Comparison of ENCODE assay signal across 10 mouse cellular contexts in genomic region chr2:38346881-38347764, GRCm38 (mm10). TPM values are rescaled to one million over a fixed set of nuclear protein-coding genes. Genes with fewer than 3 reads are reported as not detected.
DNase-seq lines count a peak whose midpoint lies in the region; ATAC-seq and TF ChIP-seq lines count a peak whose summit lies in the region.
"Had no signal": no experiment of that assay in that cellular context is flagged by ENCODE, and none has a peak within 500 bp of the region (broad histone marks: within the 10 kb centered on the region; RNA-seq: fewer than 3 reads in every experiment).

No protein-coding gene starts in this region.

- no peak overlapping the region for H3K9ac ChIP-seq in heart, embryonic 11.5 days (ENCODE audit: low read depth, low read length)
- peak overlapping the region; percentile 24 for H3K9ac ChIP-seq in hindbrain, embryonic 14.5 days
- peak overlapping the region; percentile 56; the same call in 1 of the 2 replicates for H3K9ac ChIP-seq in midbrain, embryonic 15.5 days

- TF ChIP-seq POLR2A in cortical plate, adult 2 months (IDR thresholded peaks at IDR 0.05; ENCODE audit: extremely low read depth, insufficient read depth, low read length): no peak

- DNase-seq in heart, embryonic 10.5 days (ENCODE audit: low spot score): no peak
- no peak for DNase-seq in hindbrain, embryonic 14.5 days (ENCODE audit: low spot score)
- DNase-seq in left cerebral cortex, adult 9 months (ENCODE audit: low spot score in 2 of 2): no peak
- DNase-seq in adrenal gland, postnatal 25 days: no peak
- no peak for DNase-seq in embryo, embryonic 10.5 days (ENCODE audit: low spot score)

- H3K9me3 ChIP-seq in heart, embryonic 10.5 days: no peaks in the 10 kb centered on the region
- no peaks in the 10 kb centered on the region for H3K9me3 ChIP-seq in heart, embryonic 11.5 days (replicated peaks; ENCODE audit: control insufficient read depth, low read length)
- H3K9me3 ChIP-seq in hindbrain, embryonic 14.5 days (ENCODE audit: control insufficient read depth, low read length): no peaks in the 10 kb centered on the region
- H3K9me3 ChIP-seq in midbrain, embryonic 15.5 days: no peaks in the 10 kb centered on the region

- H3K27ac ChIP-seq in heart, embryonic 10.5 days: no peak overlapping the region
- no peak overlapping the region for H3K27ac ChIP-seq in heart, embryonic 11.5 days (ENCODE audit: low read depth, low read length)
- peak overlapping the region; percentile 75 for H3K27ac ChIP-seq in cortical plate, adult 2 months (ENCODE audit: insufficient read depth, low read length)
- peak overlapping the region; percentile 78 for H3K27ac ChIP-seq in hindbrain, embryonic 14.5 days
- H3K27ac ChIP-seq in midbrain, embryonic 15.5 days: peak overlapping the region; percentile 84

- no peak for ATAC-seq in heart, embryonic 11.5 days (replicated peaks; ENCODE audit: insufficient number of reproducible peaks, low FRiP score, low TSS enrichment)
- ATAC-seq in hindbrain, embryonic 14.5 days (ENCODE audit: low FRiP score): no peak
- no peak for ATAC-seq in midbrain, embryonic 15.5 days (replicated peaks)

- H3K27me3 ChIP-seq in heart, embryonic 10.5 days (ENCODE audit: insufficient read depth, poor library complexity, severe bottlenecking): peaks cover 100% of the 10 kb centered on the region
- H3K27me3 ChIP-seq in heart, embryonic 11.5 days (ENCODE audit: control insufficient read depth, insufficient read depth, low read length): peaks cover 98% of the 10 kb centered on the region
- peaks cover 99% of the 10 kb centered on the region for H3K27me3 ChIP-seq in hindbrain, embryonic 14.5 days (ENCODE audit: control insufficient read depth, insufficient read depth, low read length)
- peaks cover 60% of the 10 kb centered on the region for H3K27me3 ChIP-seq in midbrain, embryonic 15.5 days (replicated peaks)

- H3K4me2 ChIP-seq in heart, embryonic 11.5 days: no peak overlapping the region; the same call in 1 of the 2 replicates
- peak overlapping the region; percentile 51 for H3K4me2 ChIP-seq in hindbrain, embryonic 14.5 days (replicated peaks)
- H3K4me2 ChIP-seq in midbrain, embryonic 15.5 days: peak overlapping the region; percentile 70

- H3K4me3 ChIP-seq in heart, embryonic 10.5 days: peak overlapping the region; percentile 56; the same call in 1 of the 2 replicates
- no peak overlapping the region for H3K4me3 ChIP-seq in heart, embryonic 11.5 days (ENCODE audit: low read depth, low read length)
- H3K4me3 ChIP-seq in cortical plate, adult 2 months (ENCODE audit: insufficient read depth, low read length): peak overlapping the region; percentile 33
- H3K4me3 ChIP-seq in hindbrain, embryonic 14.5 days (replicated peaks; ENCODE audit: low read length): peak overlapping the region; percentile 25
- peak overlapping the region; percentile 42 for H3K4me3 ChIP-seq in midbrain, embryonic 15.5 days

- no peak for TF ChIP-seq CTCF in cortical plate, adult 2 months (IDR thresholded peaks at IDR 0.05; ENCODE audit: extremely low read depth, insufficient read depth, low read length)

- 1% methylated on average over 15 of the region's 15 CpGs for WGBS in heart, embryonic 10.5 days
- WGBS in heart, embryonic 11.5 days (ENCODE audit: insufficient replicate concordance): under 1% methylated on average over 15 of the region's 15 CpGs
- 1% methylated on average over 15 of the region's 15 CpGs for WGBS in hindbrain, embryonic 14.5 days
- 3% methylated on average over 15 of the region's 15 CpGs for WGBS in midbrain, embryonic 15.5 days

- H3K4me1 ChIP-seq in heart, embryonic 10.5 days: peaks cover 33% of the 10 kb centered on the region
- peaks cover 18% of the 10 kb centered on the region for H3K4me1 ChIP-seq in heart, embryonic 11.5 days (ENCODE audit: control insufficient read depth, insufficient read depth, low read length)
- H3K4me1 ChIP-seq in cortical plate, adult 2 months (ENCODE audit: control insufficient read depth, insufficient read depth, low read length): no peaks in the 10 kb centered on the region; the same call in 1 of the 2 replicates
- H3K4me1 ChIP-seq in hindbrain, embryonic 14.5 days (replicated peaks; ENCODE audit: control insufficient read depth, insufficient read depth, low read length): peaks cover 5% of the 10 kb centered on the region; the same call in 1 of the 2 replicates
- H3K4me1 ChIP-seq in midbrain, embryonic 15.5 days: peaks cover 43% of the 10 kb centered on the region

- H3K36me3 ChIP-seq in heart, embryonic 10.5 days: no peaks in the 10 kb centered on the region
- H3K36me3 ChIP-seq in heart, embryonic 11.5 days (ENCODE audit: control insufficient read depth, insufficient read depth, low read length): no peaks in the 10 kb centered on the region
- no peaks in the 10 kb centered on the region for H3K36me3 ChIP-seq in hindbrain, embryonic 14.5 days (replicated peaks; ENCODE audit: control insufficient read depth, insufficient read depth)
- H3K36me3 ChIP-seq in midbrain, embryonic 15.5 days (replicated peaks): no peaks in the 10 kb centered on the region

RNA-seq across cellular contexts. Expression of gene Lhx2, which starts 8.0 kb away (rescaled TPM):
- polyA plus RNA-seq in heart, embryonic 10.5 days (2016; fragmentation: Nextera tagmentation; extraction: Ambion mirVana): 0.58 and 6.0 TPM in 2 replicates
- polyA plus RNA-seq in heart, embryonic 11.5 days (2014; fragmentation: Nextera tagmentation; extraction: Ambion mirVana): 0.49 and 0.68 TPM in 2 replicates
- 82.4 and 83.3 TPM in 2 replicates for polyA plus RNA-seq in cortical plate, adult 2 months (2012; rRNA removed)
- polyA plus RNA-seq in hindbrain, embryonic 14.5 days (2014; fragmentation: Nextera tagmentation; extraction: Ambion mirVana): 13.2 and 18.7 TPM in 2 replicates
- polyA plus RNA-seq in midbrain, embryonic 15.5 days (2015; fragmentation: Nextera tagmentation; extraction: Ambion mirVana): 47.3 and 58.4 TPM in 2 replicates
- not detected in 2 replicates for total RNA-seq in adrenal gland, postnatal 25 days (2021)
- total RNA-seq: hematopoietic stem cell, adult 5-6 weeks had no signal
- polyA plus RNA-seq: urinary bladder, adult 2 months had no signal

RNA-seq across cellular contexts. Expression of gene Dennd1a, which starts 59.9 kb away (rescaled TPM):
- polyA plus RNA-seq in heart, embryonic 10.5 days (2016; fragmentation: Nextera tagmentation; extraction: Ambion mirVana): 12.1 and 14.8 TPM in 2 replicates
- 7.2 and 9.6 TPM in 2 replicates for polyA plus RNA-seq in heart, embryonic 11.5 days (2014; fragmentation: Nextera tagmentation; extraction: Ambion mirVana)
- 44.5 and 44.8 TPM in 2 replicates for polyA plus RNA-seq in cortical plate, adult 2 months (2012; rRNA removed)
- polyA plus RNA-seq in hindbrain, embryonic 14.5 days (2014; fragmentation: Nextera tagmentation; extraction: Ambion mirVana): 16.7 TPM in 2 replicates
- polyA plus RNA-seq in midbrain, embryonic 15.5 days (2015; fragmentation: Nextera tagmentation; extraction: Ambion mirVana): 25.5 and 26.1 TPM in 2 replicates
- 27.1 and 29.1 TPM in 2 replicates for total RNA-seq in adrenal gland, postnatal 25 days (2021)

Comparison
In these comparisons a context has a peak if more than half of its experiments do, and no peak if none do; other contexts are left out.
1. H3K27ac ChIP-seq: peak in cortical plate, adult 2 months (single experiment), hindbrain, embryonic 14.5 days (single experiment) and midbrain, embryonic 15.5 days (single experiment); none in heart, embryonic 10.5 days (single experiment) and heart, embryonic 11.5 days (single experiment).